Mouse (Mus musculus) limb, embryonic 11.5 days (tissue): ENCODE data around the gene Mapkapk3. TPM values are rescaled to one million over a fixed set of nuclear protein-coding genes. Genes with fewer than 3 reads are reported as not detected.
A peak's percentile ranks its signal among the peaks of the same experiment; 100 is the strongest.

Experiments
- ATAC-seq: fragments of 200-750 bp; cut with Nextera tagmentation; 2 replicates; pipeline ENCODE4 v1.8.0; 2017; ENCODE audit warnings: low read depth; ENCODE audit not compliant: insufficient number of reproducible peaks, low FRiP score, low TSS enrichment
- DNase-seq: peaks from one replicate; pipeline ENCODE4 v3.0.0-alpha.2; 2015; ENCODE audit warnings: low spot score
- H3K27ac ChIP-seq: fragments of 300-500 bp; sonication (generic); replicated peaks from 2 replicates; pipeline ENCODE4 v1.5.1; 2014; ENCODE audit warnings: low read depth, mild to moderate bottlenecking, low read length
- H3K27me3 ChIP-seq: fragments of 300-500 bp; sonication (generic); 2 replicates; pipeline ENCODE4 v1.6.1; 2014; ENCODE audit warnings: mild to moderate bottlenecking, low read length, mixed read lengths; ENCODE audit not compliant: control insufficient read depth, insufficient read depth
- H3K36me3 ChIP-seq: fragments of 300-500 bp; sonication (generic); 2 replicates; pipeline ENCODE4 v1.6.1; 2014; ENCODE audit warnings: mild to moderate bottlenecking, low read length, moderate library complexity, mixed read lengths; ENCODE audit not compliant: control insufficient read depth, insufficient read depth
- H3K4me1 ChIP-seq: fragments of 300-500 bp; sonication (generic); 2 replicates; pipeline ENCODE4 v1.6.1; 2014; ENCODE audit warnings: low read length, mixed read lengths; ENCODE audit not compliant: control insufficient read depth, insufficient read depth
- H3K4me2 ChIP-seq: fragments of 300-500 bp; sonication (generic); 2 replicates; pipeline ENCODE4 v1.6.1; 2014; ENCODE audit warnings: low read depth, mild to moderate bottlenecking, moderate library complexity; ENCODE audit not compliant: severe bottlenecking
- H3K4me3 ChIP-seq: fragments of 300-500 bp; sonication (generic); 2 replicates; pipeline ENCODE4 v1.5.1; 2014; ENCODE audit warnings: low read depth, low read length
- H3K9ac ChIP-seq: fragments of 300-500 bp; sonication (generic); 2 replicates; pipeline ENCODE4 v1.6.1; 2014; ENCODE audit warnings: mild to moderate bottlenecking, low read length
- H3K9me3 ChIP-seq: fragments of 300-500 bp; sonication (generic); 2 replicates; pipeline ENCODE4 v1.6.1; 2016; ENCODE audit warnings: low read length; ENCODE audit not compliant: control insufficient read depth
- WGBS: fragments of 180-500 bp; shearing (Covaris S2); extraction: QIAGEN DNeasy Blood & Tissue Kit; methylation state at CpG from one replicate; pipeline ENCODE4 v1.1.7; 2014; 5-methylcytosine and 5-hydroxymethylcytosine counted together
- polyA plus RNA-seq: library from polyadenylated mRNA; unstranded; fragments of >200 nt; fragmentation: Nextera tagmentation; extraction: Ambion mirVana; gene quantifications from 2 replicates; pipeline ENCODE4 v1.2.1, GENCODE M21; 2014

Mapkapk3 gene
- polyA plus RNA-seq, 1 experiment from 2014 or later, result 4.9 TPM

DNA sequence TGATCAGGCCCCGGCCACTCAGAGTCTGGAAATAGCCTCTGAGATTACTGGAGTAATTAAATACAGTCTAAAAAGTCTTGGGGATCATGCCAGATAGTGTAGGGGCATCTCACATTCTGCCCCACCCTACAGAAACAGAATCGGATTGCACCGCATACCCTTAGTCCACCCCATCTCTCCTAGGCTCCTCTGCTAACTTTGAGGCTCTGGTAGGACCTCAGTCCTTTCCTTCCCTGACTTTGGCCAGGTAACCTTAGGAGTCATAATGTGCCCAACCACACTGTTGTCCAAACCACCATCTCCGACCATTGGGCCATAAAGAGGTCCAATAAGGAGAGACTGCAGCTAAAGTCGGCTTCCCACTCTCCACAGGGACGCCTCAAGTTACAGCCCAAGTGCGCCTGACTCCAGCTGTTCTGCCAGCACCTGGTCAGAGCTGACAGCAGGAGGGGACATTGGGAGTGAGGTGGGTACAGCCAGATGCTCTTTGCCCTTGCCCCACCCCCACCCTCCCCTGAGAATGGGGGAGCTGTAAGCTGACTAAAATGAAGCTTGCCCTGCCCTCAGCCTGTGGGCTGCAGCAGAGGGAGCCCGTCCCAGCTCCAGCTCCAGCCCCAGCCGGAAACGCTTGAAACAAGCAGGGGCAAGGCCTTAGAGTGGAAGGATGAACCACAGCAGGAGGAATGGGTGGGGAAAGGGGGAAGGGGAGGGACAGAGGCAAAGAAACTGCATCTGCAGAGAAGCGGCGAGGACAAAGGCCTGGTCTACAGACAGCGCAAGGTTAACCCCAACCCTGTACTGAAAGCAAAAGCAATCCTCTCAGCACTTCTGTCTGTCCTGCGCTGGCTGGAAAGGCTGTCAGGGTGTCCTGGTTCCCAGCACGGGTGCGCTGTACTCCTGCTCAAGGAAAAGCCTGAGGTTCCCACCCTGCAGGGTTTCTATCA is 10.0 kb downstream of the Mapkapk3 start:
- ATAC-seq (peak; percentile 86), DNase-seq (peak; percentile 69)
- H3K9ac ChIP-seq, result peak overlapping the region; percentile 41; the same call in 1 of the 2 replicates
- 17% methylated on average over 16 of the region's 16 CpGs for WGBS
- H3K9me3 ChIP-seq, result no peaks in the 10 kb centered on the region
- H3K27me3 ChIP-seq, result no peaks in the 10 kb centered on the region
- H3K36me3 ChIP-seq, result no peaks in the 10 kb centered on the region
- no peak overlapping the region for H3K4me3 ChIP-seq
- peaks cover 14% of the 10 kb centered on the region for H3K4me1 ChIP-seq
- H3K27ac ChIP-seq, result no peak overlapping the region; the same call in 1 of the 2 replicates
- peak overlapping the region; percentile 29; the same call in 1 of the 2 replicates for H3K4me2 ChIP-seq

DNA sequence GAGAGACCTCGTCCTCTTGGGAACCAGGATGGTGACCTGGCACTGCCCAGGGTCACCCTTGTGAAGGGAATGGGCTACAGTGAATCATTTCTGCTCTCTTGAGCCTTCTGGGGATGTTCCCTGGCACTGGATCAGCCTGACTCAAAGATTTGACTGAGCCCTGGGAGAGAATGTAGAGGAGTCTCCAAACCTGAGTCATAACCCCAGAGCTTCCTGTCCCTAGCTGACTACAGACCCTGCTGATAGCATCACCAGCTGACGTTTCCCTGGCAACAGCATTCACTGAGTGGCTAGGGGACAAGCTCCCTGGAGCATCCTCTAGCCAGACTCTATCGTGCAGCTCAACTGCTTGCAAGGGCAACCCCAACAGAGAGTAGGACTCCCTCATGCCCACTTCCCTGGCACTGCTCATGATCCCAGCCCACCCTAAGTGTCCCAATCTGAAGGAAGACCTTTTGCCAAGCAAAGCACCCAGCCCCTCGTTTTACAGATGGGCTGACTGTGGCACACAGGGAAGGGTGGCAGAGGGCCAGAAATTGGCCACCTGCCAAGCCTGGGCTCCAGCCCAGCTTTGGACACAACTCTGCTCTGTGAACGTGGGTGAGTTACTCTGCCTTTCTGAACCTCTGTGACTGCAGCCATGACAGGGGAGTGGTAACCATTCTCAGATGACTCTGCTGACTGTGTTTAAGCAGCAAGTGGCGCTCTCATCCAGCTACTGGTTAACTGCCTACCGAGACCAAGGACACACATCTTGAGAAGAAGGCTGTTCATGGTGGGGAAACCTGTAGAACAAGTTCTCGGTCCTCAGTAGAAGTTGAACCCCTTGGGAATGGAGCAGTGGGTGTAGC is 10.9 kb downstream of the Mapkapk3 start:
- H3K27me3 ChIP-seq, result no peaks in the 10 kb centered on the region
- H3K4me1 ChIP-seq, result peaks cover 14% of the 10 kb centered on the region
- no peak overlapping the region for H3K4me2 ChIP-seq
- no peak overlapping the region for H3K4me3 ChIP-seq
- 66% methylated on average over 8 of the region's 8 CpGs for WGBS
- ATAC-seq (no peak), DNase-seq (no peak)
- H3K27ac ChIP-seq, result no peak overlapping the region
- no peaks in the 10 kb centered on the region for H3K9me3 ChIP-seq
- no peak overlapping the region for H3K9ac ChIP-seq
- no peaks in the 10 kb centered on the region for H3K36me3 ChIP-seq

DNA sequence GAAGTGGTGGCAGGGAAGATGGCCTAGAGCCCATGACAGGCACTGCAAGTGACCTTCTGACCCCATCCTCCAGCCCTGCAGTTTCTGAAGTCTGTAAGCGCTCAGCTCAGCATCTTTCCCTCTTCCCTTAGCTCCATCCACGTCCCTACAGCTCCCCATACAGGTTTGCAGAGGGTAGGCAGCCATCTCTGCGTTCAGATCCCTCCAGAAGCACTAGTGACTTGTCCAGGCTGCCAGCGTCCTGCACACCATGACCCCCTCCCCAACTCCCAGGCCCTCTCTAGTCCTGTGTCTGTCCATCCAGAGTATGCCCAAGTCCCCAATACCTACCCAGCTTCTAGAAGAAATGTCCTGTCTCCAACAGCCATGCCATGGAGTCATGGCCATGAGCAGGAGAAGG is 11.6 kb downstream of the Mapkapk3 start:
- no peak for DNase-seq
- Histone ChIP-seq H3K36me3 (no peaks in the 10 kb centered on the region), H3K9me3 (no peaks in the 10 kb centered on the region), H3K4me3 (no peak overlapping the region), H3K4me2 (no peak overlapping the region), H3K9ac (no peak overlapping the region), H3K27ac (no peak overlapping the region), H3K27me3 (no peaks in the 10 kb centered on the region), H3K4me1 (peaks cover 14% of the 10 kb centered on the region)
- 50% methylated on average over 4 of the region's 4 CpGs for WGBS
- ATAC-seq, result no peak

DNA sequence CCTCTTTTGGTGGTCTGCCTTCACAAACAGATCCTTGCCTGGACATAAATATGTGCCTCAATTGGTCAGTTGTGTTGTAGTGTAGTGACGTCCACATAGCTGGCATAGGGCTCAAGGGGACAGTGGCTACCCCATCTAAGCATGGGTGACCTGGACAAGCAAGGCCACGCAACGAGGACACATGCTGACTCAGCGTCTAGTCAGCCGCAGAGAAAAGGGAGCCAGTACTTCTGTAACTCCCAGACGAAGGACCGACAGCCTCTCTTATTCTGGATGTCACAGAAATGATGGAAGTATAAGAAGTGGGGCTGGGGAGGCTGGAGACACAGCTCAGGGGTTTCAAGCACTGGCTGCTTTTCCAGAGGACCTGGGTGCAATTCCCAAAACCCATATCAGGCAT is 12.1 kb downstream of the Mapkapk3 start:
- no peak for ATAC-seq
- no peak for DNase-seq
- Histone ChIP-seq H3K9ac (no peak overlapping the region), H3K27ac (no peak overlapping the region), H3K4me2 (no peak overlapping the region), H3K9me3 (no peaks in the 10 kb centered on the region), H3K4me3 (no peak overlapping the region), H3K36me3 (no peaks in the 10 kb centered on the region), H3K4me1 (peaks cover 14% of the 10 kb centered on the region), H3K27me3 (no peaks in the 10 kb centered on the region)
- WGBS, result 83% methylated on average over 7 of the region's 7 CpGs

DNA sequence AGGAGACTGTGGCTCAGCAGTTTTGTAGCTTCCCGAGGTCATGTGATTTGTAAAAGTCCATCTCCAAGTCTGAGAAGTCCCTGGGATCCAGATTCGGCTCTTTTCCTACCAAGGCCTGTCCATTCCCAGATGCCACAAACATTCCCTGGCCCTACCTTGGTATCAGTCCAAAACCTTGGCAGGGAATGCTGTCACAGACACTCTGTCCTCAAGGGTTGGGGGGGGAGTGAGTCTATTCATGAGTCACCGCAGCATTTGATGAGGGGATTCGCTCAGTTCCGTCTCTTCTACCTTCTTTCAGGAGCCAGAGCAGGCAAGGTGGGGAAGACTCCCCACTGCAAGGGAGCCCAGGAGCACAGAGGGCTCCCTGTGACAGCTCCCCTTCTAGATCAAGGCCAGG is 14.0 kb downstream of the Mapkapk3 start:
- no peaks in the 10 kb centered on the region for H3K36me3 ChIP-seq
- no peak overlapping the region for H3K27ac ChIP-seq
- DNase-seq, result no peak
- no peaks in the 10 kb centered on the region for H3K27me3 ChIP-seq
- no peak overlapping the region for H3K4me2 ChIP-seq
- H3K4me1 ChIP-seq, result peaks cover 14% of the 10 kb centered on the region
- ATAC-seq, result no peak
- H3K9ac ChIP-seq, result no peak overlapping the region
- H3K4me3 ChIP-seq, result no peak overlapping the region
- no peaks in the 10 kb centered on the region for H3K9me3 ChIP-seq
- 88% methylated on average over 5 of the region's 5 CpGs for WGBS

DNA sequence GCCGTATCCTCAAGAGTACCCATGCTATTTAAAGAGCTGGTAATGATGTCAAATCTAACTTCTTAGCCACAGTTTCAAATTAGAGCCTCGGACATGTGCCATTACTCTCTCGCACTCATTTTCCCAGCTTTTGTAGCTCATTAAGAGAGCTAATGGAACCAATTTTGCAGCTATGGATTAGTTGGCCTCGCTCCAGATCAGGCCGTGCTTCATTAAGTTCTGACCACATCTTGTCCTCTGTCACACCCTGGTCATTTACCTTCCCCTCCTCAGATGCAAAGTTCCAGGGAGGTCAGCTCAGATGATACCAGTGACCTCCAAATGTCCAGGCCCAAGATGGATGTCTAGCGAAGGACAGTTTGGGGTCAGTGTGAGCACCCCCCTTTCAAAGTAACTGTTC is 14.9 kb downstream of the Mapkapk3 start:
- Histone ChIP-seq H3K9ac (no peak overlapping the region), H3K9me3 (no peaks in the 10 kb centered on the region), H3K4me2 (no peak overlapping the region), H3K36me3 (no peaks in the 10 kb centered on the region), H3K27me3 (no peaks in the 10 kb centered on the region), H3K4me3 (no peak overlapping the region), H3K27ac (no peak overlapping the region), H3K4me1 (peaks cover 5% of the 10 kb centered on the region)
- ATAC-seq, result no peak
- DNase-seq, result no peak
- 46% methylated on average over 6 of the region's 6 CpGs for WGBS

DNA sequence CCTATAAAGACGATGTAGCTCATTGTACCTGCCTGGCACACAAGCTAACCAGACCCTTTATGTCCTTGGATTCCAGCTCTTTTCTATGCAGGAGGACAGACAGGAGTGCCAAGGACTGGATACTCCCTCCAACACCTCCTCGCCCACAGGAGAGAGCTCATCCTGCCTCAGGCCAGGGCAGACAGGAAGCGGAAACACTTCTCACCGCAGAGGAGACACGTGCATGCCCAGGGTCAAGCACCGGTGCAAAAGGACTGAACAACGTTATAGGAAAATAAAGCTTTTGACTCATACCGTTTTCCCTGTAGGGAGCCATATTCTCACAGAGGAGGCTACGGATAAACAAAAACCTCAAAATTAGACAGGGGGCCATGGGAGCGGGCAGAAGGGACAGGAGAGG is 16.5 kb downstream of the Mapkapk3 start:
- no peak overlapping the region for H3K9ac ChIP-seq
- WGBS, result 73% methylated on average over 10 of the region's 10 CpGs
- ATAC-seq, result no peak
- H3K27me3 ChIP-seq, result no peaks in the 10 kb centered on the region
- H3K27ac ChIP-seq, result no peak overlapping the region
- H3K4me3 ChIP-seq, result no peak overlapping the region
- H3K4me1 ChIP-seq, result no peaks in the 10 kb centered on the region
- DNase-seq, result no peak
- no peaks in the 10 kb centered on the region for H3K36me3 ChIP-seq
- H3K4me2 ChIP-seq, result no peak overlapping the region
- no peaks in the 10 kb centered on the region for H3K9me3 ChIP-seq

DNA sequence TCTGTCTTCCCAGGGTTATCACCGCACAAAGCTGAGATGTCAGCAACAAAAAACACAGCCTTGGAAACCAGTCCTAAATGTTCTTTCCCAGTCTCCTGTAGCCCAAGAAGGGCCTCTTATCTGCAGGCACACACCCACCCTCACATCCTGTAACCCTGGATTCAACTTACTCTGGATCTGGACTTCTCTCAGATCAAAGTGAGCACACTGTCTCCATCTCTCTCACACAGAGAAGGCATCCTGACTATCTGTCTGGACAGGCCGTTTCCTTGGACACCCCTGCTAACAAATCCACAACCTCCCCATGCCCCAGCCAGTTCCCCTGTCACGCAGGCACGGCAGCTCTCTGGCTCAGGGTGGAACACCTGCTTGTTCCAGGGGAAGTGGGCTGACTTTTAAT is 17.4 kb downstream of the Mapkapk3 start:
- H3K9me3 ChIP-seq, result no peaks in the 10 kb centered on the region
- H3K4me3 ChIP-seq, result no peak overlapping the region
- no peaks in the 10 kb centered on the region for H3K27me3 ChIP-seq
- no peak overlapping the region for H3K4me2 ChIP-seq
- DNase-seq (no peak), ATAC-seq (no peak)
- H3K4me1 ChIP-seq, result no peaks in the 10 kb centered on the region
- no peak overlapping the region for H3K27ac ChIP-seq
- WGBS, result 66% methylated on average over 4 of the region's 4 CpGs
- H3K36me3 ChIP-seq, result no peaks in the 10 kb centered on the region
- H3K9ac ChIP-seq, result no peak overlapping the region
